Mouse (Mus musculus): Measurements from ENCODE around the gene Usp44.

DNA sequence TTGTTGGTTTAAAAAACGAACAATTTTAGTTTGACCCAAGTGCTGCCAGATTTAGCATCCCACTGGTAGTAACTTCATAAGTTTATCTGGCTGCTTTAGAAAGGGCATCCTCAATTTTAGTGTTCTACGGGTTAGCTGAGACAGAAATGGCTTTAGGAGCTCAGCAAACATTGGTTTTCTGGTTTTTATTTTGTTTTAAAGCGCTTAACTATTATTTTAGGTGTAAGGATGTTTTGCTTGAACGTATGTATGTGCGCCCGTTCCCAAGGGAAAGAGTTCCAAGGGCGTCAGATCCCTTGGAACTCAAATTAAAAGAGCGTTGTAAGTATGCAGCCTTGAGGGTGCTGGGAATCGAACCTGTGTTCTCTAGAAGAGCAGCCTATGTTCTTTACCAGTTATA lies 1.5 kb downstream of the Usp44 start:
- TF ChIP-seq CTCF (IDR thresholded peaks at IDR 0.05; ENCODE audit: borderline replicate concordance, insufficient read depth, low read length) (no peak), POLR2A (IDR thresholded peaks at IDR 0.05; ENCODE audit: low read depth, low read length) (no peak)

Data from embryonic fibroblast, embryonic 13.5 days (primary cell).